Mouse (Mus musculus) ZHBTc4 (cell line): ENCODE measurements around the gene Ppp4r3a.

Source experiments
- DNase-seq: peaks from one replicate; pipeline ENCODE4 v3.0.0-alpha.2; 2011; ENCODE audit warnings: low read depth, low spot score

Ppp4r3a gene

DNA sequence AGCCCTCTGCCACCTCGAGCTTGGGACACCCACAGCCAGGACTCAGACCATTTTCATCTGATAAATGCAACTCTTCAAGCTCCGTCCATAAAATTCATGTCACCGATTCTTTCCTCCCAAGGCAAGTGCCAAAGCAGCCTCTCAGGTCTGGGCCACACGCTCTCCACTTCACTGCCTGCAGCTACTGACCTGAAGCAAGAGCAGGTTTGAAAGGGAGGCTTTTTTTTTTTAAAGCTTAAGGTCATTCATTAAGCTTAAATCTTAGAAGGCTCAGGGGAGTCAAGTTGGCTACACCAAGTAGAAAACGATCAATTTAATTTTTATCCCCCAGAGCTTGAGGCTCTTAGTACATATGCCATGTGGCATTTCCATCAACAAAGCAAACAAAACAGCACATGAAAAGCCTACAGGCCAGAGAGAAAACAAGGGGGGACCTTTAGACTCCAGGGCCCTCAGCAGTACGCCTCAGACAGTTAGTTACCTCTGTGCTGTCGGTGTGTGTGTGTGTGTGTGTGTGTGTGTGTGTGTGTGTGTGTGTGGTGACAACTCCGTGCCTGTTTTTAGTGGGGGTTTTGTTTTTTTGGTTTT, 70.3 kb downstream of the Ppp4r3a start:
- no peak for DNase-seq

DNA sequence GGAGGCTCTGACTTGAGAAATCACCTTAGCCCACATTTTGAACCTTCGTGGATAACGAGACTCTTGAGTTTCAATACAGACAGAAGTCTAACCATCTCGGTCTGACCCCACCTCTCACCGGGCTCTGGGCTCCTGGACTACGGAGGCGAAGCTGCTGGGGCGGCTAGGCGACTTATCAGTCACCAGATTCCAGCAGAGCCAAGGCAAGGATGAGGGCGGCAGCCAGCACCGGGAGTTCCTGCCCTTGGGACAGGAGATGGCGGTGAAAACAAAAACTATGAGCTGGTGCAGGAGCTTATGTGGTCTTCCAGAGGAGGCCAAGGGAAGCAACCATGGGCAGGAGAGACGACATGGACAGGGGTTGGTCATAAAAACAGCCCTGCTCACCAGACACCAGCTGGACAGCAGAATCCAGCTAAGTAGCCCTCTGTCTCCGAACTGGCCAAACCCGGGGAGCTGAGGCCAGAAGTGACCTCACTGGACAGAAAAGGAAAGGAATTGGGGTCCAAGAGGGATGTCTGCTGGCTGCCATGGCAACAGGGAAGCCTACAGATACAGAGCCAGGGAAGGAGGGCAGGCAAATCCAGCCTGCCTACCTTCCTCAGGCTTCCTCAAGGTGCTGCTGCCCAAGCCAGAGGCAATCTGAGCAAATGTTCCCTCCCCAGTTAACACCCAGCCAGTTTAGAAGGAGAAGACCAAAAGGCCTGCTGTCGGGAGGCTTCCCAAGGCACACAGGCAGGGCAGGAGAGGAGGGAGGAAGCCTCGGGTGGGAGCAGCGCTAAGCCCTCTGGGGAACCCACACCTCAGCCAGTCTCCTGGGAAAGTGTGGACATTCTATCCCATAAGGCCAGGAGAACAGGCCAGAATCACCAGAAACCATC, 71.1 kb downstream of the Ppp4r3a start:
- DNase-seq = no peak

DNA sequence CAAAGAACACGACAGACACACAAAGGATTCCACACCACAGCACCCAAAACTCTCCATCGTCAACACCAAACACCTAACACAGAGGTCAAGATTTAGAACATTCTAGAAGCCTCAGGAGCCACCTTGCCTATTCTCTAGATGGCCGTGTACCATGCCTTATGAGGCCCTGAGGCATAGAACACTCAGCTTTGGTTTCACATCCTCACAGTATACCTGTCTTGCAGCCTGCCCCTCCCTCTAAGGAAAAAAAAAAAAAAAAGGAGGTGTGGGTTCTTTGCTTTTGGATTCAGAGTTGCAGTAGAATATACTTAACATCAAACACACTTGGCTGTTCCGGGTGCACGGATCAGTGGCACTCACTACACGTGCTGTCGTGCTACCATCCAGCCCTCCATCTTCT, 72.5 kb downstream of the Ppp4r3a start:
- DNase-seq = no peak

DNA sequence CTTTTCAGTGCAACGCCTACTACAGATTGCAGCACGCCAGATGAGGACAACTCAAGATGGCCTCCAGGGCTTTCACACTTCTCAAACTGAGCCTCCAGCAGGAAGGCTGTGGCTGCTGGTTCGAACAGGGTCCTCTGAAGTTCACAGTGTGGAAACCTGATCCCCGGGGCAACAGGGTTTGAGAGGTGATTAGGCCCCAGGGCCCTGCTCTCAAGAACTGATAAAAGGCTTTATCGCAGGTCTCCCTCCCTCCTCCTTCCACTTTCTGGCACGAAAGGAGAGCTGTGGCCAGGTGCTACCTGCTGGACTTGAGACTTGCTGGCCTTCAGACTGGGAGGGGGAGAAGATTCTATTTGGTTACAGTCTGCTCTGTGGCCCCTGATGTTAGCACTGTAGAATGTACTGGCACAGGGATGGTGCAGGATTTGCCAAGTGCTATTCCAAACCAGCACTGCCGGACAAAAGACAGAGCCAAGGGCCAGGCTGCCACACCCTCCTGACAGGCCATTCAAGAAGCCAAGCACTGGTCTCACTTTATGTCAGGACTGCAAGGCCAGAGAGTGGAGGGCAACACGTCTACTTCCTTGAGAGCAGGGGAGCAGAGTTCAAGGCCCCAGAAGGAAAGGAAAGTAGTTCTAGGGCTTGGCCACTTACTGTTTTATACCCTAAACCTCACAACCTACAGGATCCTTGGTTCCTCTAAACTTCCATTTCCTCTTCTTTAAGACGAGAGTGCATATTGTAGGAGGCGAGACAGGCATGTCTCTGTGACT, 73.2 kb downstream of the Ppp4r3a start:
- DNase-seq = peak; percentile 72

DNA sequence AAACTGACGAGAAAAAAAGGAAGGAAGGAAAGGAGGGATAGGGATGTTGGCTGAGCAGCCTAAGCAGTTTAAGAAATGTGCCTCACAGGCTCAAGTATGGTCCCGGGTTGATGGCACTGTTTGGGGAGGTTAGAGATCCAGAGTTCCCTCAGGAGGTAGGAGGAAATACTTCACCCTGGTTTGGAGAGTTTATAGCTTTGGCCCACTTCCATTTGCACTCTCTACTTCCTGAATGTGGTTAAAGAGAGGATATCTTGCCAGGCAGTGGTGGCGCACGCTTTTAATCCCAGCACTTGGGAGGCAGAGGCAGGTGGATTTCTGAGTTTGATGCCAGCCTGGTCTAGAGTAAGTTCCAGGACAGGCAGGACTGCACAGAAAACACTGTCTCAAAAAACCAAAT, 74.3 kb downstream of the Ppp4r3a start:
- DNase-seq = no peak

DNA sequence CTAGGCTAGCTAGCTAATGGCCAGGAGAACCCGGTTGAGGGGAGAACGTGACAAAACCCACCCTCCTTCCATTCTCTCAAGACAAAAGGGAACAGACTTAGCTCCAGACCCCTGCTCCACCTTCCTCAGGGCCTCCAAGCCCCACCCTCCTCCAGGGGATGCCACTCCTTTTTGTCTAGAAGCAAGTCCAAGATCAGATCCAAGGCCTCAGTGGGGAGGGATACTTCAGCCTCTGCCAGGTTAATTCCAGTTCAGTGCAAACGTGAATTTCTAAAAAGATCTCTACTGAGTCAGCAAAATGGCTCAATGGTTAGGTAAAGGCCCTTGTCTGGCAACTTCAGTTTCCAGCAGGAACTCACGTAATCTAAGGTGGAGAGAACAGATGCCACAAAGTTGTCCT, 74.9 kb downstream of the Ppp4r3a start:
- DNase-seq = peak; percentile 84

DNA sequence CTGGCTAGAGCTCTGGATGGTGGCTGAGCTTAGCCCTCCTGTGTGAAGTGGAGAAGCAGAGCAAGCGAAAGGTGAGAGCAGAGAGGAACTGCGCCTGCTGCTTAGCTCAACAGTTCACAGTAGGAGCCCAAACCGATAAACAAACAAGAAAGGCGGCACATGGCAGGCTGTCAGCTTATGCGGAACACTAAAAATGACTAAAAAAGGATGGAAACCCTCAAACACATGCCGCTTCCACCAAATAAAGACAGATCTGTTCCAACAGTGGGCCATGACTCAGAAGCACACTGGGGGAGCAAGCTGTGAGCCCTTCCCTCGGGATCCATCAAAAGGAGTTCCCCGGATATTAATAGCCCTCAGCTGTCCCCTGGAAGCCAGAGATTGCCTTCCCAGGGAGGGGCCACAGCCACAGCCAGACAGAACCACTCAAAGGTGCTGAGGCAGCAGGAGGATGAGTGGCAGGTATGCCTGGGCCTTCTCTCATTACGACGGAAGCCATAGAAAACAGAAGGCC, 75.5 kb downstream of the Ppp4r3a start:
- DNase-seq = no peak

DNA sequence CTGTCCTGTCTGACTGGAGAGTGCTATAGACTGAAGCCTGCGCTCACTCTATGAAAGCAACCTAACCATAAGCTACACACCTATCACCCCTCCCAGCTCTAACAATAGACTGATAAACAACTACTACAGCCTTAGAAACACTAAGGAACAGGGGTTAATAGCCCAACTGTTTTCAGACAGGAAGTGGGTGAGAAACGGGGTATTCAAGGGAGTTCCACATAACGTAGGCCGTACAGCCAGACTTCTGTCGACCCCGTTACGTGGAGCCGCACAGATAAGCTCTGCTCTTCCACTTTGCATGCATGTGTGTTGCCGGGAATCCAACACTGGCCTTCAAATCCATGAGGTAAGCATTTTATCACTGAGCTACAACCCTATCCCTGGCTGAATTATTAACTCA, 76.1 kb downstream of the Ppp4r3a start:
- no peak for DNase-seq

DNA sequence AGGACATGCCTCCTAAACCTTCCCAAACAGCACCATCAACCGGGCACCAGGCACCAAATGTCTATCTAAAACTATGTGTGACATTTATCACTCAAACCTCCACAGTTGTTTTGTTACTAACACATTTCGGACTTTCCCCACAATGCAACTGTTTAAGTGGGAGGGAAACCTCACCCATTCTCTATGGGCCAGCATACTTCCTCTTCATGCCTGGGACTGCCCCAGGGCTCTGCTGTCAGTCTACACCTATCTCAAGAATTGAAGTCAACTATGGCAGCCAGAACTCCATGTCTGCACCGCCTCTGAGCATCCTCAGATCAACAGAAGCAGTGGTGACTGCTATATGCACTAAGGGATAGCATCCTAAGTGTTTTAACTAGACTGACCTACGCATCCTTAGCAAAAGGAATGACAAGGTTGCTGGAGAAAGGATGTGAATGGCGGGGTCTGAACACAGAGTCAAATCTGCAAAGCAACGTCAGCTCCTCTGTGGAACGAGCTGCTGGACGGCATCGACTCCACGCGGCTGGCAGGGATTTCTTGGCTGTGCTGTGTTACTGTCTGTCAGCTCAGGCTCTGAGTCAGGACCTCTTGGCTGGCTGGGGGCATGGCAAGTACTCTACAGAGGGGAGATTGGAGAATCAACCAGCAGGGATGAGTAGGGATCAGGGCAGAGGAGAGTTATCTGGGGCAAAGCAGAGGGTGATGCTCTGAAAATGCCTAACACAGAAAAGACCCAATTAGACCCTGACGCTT, 77.7 kb downstream of the Ppp4r3a start:
- DNase-seq = no peak

DNA sequence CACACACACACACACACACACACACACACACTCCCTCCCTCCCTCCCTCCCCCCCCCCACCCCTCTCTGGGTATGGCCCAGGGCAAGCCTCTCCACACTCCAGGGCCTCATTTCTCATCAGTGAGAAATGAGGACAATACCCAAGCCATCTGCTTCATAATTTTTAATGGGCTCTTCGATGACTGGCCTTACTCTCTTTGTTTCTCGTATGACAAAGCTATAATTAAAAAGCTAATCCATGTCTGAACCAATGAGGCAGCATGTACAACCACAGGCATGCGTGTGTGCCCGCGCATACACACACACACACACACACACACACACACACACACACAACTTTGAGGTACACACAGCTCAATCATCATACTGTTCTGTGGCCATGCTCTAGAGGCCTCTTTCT, 78.5 kb downstream of the Ppp4r3a start:
- no peak for DNase-seq

DNA sequence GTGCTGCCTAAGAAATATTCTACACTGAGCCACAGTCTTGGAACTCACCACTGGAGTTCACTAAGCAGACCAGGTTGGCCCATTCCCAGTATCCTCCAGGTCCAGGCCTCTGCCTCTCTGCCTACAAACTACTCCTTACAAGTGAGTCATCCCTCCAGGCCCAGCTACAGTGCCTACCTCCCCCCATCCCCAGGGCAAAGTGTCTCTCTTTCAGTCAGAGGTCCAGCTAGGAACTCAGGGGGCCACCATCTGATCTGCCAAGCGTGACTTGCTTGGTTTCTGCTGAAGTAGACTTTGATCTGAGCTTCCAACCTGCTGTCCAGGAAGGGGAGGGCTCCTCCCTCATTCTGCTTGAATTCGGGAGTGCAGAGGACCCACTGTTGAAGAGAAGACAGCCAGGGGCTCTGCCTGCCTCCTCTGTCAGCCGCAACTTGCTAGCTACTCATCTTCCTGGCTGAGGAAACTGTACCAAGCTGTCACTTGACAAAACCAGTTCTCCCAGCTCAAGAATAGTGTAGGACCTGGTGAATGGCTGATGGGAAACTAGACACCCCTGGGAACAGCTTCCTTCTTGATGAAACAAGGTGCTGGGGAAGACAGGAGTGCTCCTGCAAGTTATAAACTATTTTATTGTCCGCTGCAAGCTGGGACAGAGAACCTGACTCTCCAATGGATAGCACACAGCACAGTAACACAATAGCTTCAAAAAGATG, 80.5 kb downstream of the Ppp4r3a start:
- no peak for DNase-seq

DNA sequence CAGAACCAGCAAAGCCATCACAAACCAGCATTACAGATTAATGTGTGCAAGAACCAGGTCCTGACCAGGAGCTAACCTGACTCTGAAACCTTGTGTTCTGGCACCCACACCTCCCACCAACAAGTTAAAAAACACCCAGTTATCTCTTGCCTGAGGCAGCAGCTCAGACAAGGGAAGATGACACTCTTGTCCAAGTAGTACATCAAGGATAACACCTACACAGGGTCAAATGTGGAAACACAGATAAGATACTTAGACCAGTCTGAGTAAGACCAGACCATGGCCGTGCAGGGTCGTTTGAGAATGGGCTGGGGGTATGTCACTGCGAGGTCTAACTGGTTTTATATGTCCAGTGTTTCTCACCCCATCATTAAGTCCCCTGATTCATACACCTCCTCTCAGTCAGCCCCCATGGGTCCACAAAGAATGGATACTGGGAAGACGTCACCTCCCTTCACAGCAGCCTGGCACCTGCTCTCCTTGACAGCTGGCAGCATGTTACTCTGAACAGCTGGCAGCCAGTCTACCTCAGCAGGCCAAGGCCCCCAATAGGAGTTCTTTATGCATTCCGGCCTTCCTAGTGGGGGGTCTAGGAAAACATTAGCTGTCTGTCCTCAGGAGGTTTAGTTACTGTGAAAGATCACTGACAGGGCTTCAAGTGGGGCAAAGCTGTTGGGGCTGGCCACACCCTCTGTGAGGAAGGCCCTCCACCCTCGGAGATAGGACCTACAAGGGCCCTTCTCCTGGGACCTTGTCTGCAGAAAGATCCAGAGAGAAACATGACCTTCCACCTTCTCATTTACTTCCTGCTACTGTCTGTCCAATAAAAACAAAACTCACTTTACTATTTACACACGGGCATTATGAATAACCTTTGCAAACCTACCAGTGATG, 84.2 kb downstream of the Ppp4r3a start:
- no peak for DNase-seq

DNA sequence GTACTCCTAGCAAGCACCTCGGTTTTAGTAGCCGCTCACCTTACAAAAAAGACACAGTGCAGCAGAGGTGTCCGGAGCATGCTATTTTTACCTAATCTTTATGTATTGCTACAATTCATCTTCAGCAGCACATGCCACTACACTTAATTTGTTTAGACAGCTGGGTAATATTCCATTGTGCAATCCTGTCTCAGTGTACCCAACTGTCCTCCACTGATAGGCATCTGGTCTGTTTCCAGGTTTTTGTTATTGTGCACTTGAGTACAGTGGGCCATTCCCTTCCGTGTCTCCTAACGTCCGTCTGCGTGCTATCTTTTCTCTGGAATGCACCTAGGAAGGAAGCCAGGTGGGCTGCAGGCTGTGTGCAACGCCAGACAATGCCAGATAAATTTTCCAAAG, 84.9 kb downstream of the Ppp4r3a start:
- DNase-seq = no peak

DNA sequence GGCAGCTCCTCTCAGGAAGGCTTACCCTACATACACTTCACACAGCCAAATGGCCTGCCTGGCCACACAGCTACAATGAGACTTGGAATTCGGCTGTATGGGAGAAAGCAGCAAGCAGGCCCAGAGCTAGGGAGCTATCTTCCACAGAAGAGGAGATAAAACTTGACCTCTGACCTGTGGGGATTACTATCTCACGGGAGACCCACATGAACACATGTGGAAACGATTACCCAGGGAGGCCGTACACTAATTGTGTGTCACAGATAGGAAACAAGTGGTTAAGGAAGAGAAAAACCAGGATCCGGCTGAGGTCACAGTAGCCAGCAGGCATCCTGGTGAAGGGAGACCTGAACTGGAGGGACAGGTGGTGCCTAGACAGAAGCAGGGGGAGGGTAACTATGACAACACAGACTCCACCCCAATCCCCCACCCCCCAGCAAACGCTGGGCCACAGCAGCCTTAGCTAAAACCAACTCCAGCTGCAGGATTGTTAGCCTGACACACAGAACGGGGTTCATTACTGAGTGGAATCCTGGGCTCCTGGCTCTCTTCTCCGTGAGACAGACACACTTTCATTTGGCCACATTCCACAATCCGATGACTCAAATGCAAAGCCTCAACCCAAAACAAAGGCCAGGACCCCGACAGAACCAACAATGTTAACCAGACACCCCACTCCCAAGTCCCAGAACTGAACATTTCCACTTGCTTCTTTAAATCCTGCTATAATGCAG, 85.5 kb downstream of the Ppp4r3a start:
- DNase-seq = no peak

DNA sequence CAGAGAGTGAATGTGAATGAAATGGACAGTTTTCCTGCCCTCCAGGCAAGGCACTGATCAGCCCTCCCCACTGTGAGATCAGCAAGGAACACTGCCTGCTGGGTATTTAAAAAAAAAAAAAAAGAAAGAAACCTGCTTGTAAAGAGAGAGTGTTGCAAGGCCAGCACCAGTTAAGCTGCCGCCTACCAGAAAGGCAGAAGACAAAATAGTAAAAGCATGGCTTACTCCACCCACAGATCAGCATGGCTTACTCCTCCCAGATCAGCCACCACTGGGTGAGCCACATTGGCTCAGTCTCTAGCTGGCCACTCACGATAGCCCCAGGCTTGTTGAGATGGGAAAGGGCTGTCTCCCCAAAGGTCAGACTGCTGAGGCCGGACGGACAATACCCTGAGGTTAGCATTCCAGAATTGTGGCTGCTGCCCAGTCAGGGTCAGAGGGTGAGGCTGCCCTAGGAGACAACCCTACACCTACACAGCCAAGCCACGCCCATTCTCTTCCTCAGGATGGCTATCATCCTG, 87.1 kb downstream of the Ppp4r3a start:
- peak; percentile 98 for DNase-seq

DNA sequence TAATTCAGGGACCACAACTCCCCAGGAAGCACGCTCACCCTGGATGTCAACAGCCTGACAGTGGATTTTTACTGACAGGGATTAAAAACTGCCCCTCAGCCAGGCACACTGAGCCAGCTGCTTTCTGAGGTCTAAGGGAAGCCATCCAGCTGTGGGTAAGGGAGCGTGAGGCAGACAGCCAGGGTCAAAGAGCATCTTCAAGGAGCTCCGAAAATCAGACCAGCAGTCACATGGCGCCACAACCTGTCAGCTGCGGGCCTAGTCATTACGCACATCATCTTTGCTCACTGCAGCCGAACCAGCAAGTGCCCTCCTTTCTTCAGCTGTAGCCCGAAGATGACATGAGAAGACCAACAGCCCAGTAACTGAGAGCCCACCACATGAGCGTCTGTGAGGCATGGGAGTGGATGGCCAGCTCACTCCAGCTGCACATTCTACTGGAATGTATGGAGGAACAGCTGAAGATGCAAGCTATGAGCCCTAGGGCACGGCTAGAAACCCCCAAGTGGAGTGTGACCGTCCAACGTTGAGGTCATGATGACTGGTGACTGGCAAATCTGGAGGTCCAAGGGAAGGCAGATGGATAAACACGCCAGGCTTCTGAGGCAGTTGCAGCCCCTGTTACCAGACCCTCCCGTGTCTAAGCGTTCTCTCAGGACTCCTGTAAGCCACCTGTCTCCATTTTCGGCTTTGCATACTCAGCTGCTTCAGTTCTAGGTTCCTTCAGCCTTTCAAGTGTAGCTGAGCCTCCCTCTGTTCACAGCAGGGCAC, 87.7 kb downstream of the Ppp4r3a start:
- no peak for DNase-seq

DNA sequence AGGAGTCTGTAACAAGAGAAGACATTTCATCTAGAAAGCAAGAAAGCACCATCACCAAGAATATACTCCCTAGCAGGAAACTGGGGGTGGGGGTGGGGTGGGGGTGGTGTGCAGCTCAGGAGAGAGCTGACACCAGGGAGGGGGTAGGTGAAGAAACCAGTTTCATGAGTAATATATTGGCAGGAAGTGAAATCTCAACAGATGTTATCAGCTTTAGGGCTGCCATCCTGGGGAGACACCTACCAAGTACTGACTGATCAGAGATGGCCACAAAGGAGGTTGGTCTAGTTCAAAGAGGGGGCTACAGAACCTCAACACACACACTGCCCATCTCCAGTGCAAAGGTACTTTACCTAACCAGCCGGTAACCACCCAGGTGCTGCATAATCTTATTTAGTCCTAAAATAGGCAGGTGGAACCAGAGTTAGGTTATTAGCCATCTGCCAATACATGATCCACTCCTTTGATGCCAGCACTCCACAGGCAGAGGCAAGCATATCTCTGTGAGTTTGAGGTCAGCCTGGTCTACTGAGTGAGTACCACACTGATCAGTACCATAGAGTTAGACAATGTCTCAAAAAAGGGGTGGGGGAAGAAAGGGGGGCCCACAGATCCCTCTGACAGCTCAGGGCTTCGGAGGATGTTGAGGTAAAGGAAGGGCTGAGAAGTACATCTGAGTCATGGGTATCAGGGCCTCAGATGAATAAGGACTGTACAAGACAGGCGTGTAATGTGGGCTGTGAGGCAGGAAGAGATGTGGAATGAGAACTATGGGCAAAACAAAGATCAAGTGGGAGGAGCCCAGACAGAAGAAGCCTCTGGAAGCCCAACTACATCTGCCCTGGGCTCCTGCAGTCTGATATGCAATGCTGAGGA, 89.1 kb downstream of the Ppp4r3a start:
- DNase-seq = no peak
